Mouse (Mus musculus) testis, adult 2 months (tissue): ENCODE results near the gene Dnpep.

Experiments used
- CTCF ChIP-seq: fragments of 200-500 bp; IDR thresholded peaks from 2 replicates; pipeline ENCODE4 v1.5.1; 2012; ENCODE audit warnings: low read depth, mild to moderate bottlenecking, inconsistent platforms, low read length, moderate library complexity; ENCODE audit not compliant: control insufficient read depth, insufficient read depth, insufficient replicate concordance
- POLR2A ChIP-seq: fragments of 200-500 bp; IDR thresholded peaks from 2 replicates; pipeline ENCODE4 v1.6.1; 2012; ENCODE audit warnings: low read depth, mild to moderate bottlenecking, inconsistent platforms, low read length, moderate library complexity; ENCODE audit not compliant: control insufficient read depth

DNA sequence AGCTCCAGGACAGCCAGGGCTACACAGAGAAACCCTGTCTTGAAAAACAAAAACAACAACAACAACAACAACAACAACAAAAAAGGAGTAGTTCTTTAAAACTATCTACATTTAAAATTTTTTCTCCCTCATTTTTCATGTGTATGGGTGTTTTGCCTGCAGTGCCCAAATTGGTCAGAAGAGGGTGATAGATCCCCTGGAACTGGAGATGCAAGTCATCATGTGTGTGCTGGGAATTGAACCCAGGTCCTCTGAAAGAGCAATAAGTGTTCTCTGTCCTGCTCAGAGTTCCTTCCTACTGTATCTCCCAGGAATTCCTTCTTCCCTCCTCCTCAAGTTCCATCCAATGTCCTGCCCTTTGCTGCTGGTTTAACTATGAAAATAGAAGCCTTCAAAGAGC lies 9.7 kb upstream of the Dnpep start:
- TF ChIP-seq CTCF (no peak), POLR2A (no peak)
